Mouse (Mus musculus): ENCODE data around the gene Frmpd3. TPM values are rescaled to one million over a fixed set of nuclear protein-coding genes. Genes with fewer than 3 reads are reported as not detected.
"Not testable (repeated sequence)": the region's sequence is repeated elsewhere in the genome, so short reads cannot be mapped to it uniquely, and the experiment has no call there.

The Frmpd3 gene
- under 1 TPM in 1 of 2 experiments, not detected in 1; 0.07 TPM for total RNA-seq (2021)
- long read RNA-seq, experiment 1, result 0 reads
- long read RNA-seq, experiment 2, result 0 reads

- DNase-seq, result no peak
- intact Hi-C loops (cut with DNase I; ENCODE audit: low total_unique reads), result no loop called here
Measured at GRCm38 (mm10) chrX:140341656-140342392, at the start of gene Frmpd3. Frmpd3 (plus strand) TSS chrX:140342263.

- DNase-seq, result no peak
- intact Hi-C loops (cut with DNase I; ENCODE audit: low total_unique reads), result no loop called here
Measured at GRCm38 (mm10) chrX:140303731-140304130, 38.3 kb upstream of the Frmpd3 start.

GRCm38 (mm10) chrX:140305652-140306051 lies 36.4 kb upstream of the Frmpd3 start:
- intact Hi-C loops (cut with DNase I; ENCODE audit: low total_unique reads), result no loop called here

GRCm38 (mm10) chrX:140317931-140318330 lies 24.1 kb upstream of the Frmpd3 start:
- intact Hi-C loops (cut with DNase I; ENCODE audit: low total_unique reads), result no loop called here
- no peak for DNase-seq

More at GRCm38 (mm10) chrX:140305652-140306051, 36.4 kb upstream of the Frmpd3 start:
- no peak for DNase-seq

- intact Hi-C loops (cut with DNase I; ENCODE audit: low total_unique reads), result no loop called here
- DNase-seq, result no peak
Measured at GRCm38 (mm10) chrX:140319131-140319530, 22.9 kb upstream of the Frmpd3 start.

- DNase-seq; intact Hi-C loops (cut with DNase I; ENCODE audit: low total_unique reads): not testable (repeated sequence)
Measured at GRCm38 (mm10) chrX:140320671-140321070, 21.4 kb upstream of the Frmpd3 start.

GRCm38 (mm10) chrX:140342393-140343163 lies 515 bp downstream of the Frmpd3 start:
- no peak for DNase-seq
- intact Hi-C loops (cut with DNase I; ENCODE audit: low total_unique reads), result no loop called here

GRCm38 (mm10) chrX:140375628-140376027 lies 33.6 kb downstream of the Frmpd3 start:
- no peak for DNase-seq
- intact Hi-C loops (cut with DNase I; ENCODE audit: low total_unique reads), result no loop called here

- intact Hi-C loops (cut with DNase I; ENCODE audit: low total_unique reads), result no loop called here
Measured at GRCm38 (mm10) chrX:140399986-140400385, 57.9 kb downstream of the Frmpd3 start.

GRCm38 (mm10) chrX:140402904-140403303 lies 60.8 kb downstream of the Frmpd3 start:
- intact Hi-C loops (cut with DNase I; ENCODE audit: low total_unique reads), result no loop called here
- no peak for DNase-seq

More at GRCm38 (mm10) chrX:140399986-140400385, 57.9 kb downstream of the Frmpd3 start:
- DNase-seq, result no peak

- intact Hi-C loops (cut with DNase I; ENCODE audit: low total_unique reads), result no loop called here
- no peak for DNase-seq
Measured at GRCm38 (mm10) chrX:140406079-140406478, 64.0 kb downstream of the Frmpd3 start.

- DNase-seq, result no peak
- intact Hi-C loops (cut with DNase I; ENCODE audit: low total_unique reads), result no loop called here
Measured at GRCm38 (mm10) chrX:140406501-140406900, 64.4 kb downstream of the Frmpd3 start.

- intact Hi-C loops (cut with DNase I; ENCODE audit: low total_unique reads), result no loop called here
- no peak for DNase-seq
Measured at GRCm38 (mm10) chrX:140407593-140407992, 65.5 kb downstream of the Frmpd3 start.

- intact Hi-C loops (cut with DNase I; ENCODE audit: low total_unique reads), result no loop called here
- DNase-seq, result no peak
Measured at GRCm38 (mm10) chrX:140418467-140418866, 76.4 kb downstream of the Frmpd3 start.

- no peak for DNase-seq
- intact Hi-C loops (cut with DNase I; ENCODE audit: low total_unique reads), result no loop called here
Measured at GRCm38 (mm10) chrX:140427124-140427523, 85.1 kb downstream of the Frmpd3 start.

GRCm38 (mm10) chrX:140428252-140428651 lies 86.2 kb downstream of the Frmpd3 start:
- no peak for DNase-seq
- intact Hi-C loops (cut with DNase I; ENCODE audit: low total_unique reads), result no loop called here

GRCm38 (mm10) chrX:140429985-140430384 lies 87.9 kb downstream of the Frmpd3 start:
- intact Hi-C loops (cut with DNase I; ENCODE audit: low total_unique reads), result no loop called here

GRCm38 (mm10) chrX:140430506-140430905 lies 88.4 kb downstream of the Frmpd3 start:
- no peak for DNase-seq
- intact Hi-C loops (cut with DNase I; ENCODE audit: low total_unique reads), result no loop called here

More at GRCm38 (mm10) chrX:140429985-140430384, 87.9 kb downstream of the Frmpd3 start:
- DNase-seq, result no peak

GRCm38 (mm10) chrX:140431981-140432380 lies 89.9 kb downstream of the Frmpd3 start:
- intact Hi-C loops (cut with DNase I; ENCODE audit: low total_unique reads), result no loop called here
- DNase-seq, result no peak

GRCm38 (mm10) chrX:140432786-140433185 lies 90.7 kb downstream of the Frmpd3 start:
- DNase-seq, result no peak
- intact Hi-C loops (cut with DNase I; ENCODE audit: low total_unique reads), result no loop called here

- intact Hi-C loops (cut with DNase I; ENCODE audit: low total_unique reads), result no loop called here
- no peak for DNase-seq
Measured at GRCm38 (mm10) chrX:140437906-140438305, 95.8 kb downstream of the Frmpd3 start.

Measured in gastrocnemius, postnatal 14 days (tissue).